Mouse (Mus musculus) midbrain, postnatal 0 days (tissue): ENCODE results near the gene Arhgef18. TPM values are rescaled to one million over a fixed set of nuclear protein-coding genes. Genes with fewer than 3 reads are reported as not detected.
A peak's percentile ranks its signal among the peaks of the same experiment; 100 is the strongest.

ENCODE experiments used
- ATAC-seq: fragments of 200-750 bp; cut with Nextera tagmentation; 2 replicates; pipeline ENCODE4 v1.8.0; 2017; ENCODE audit warnings: moderate number of reproducible peaks, mild to moderate bottlenecking, moderate TSS enrichment, moderate library complexity; ENCODE audit not compliant: low FRiP score
- DNase-seq: peaks from one replicate; pipeline ENCODE4 v3.0.0-alpha.2; 2015; ENCODE audit warnings: low spot score
- H3K27ac ChIP-seq: fragments of 300-500 bp; sonication (generic); 2 replicates; pipeline ENCODE4 v1.5.1; 2014; ENCODE audit warnings: low read depth, mild to moderate bottlenecking, low read length, mixed read lengths
- H3K27me3 ChIP-seq: fragments of 300-500 bp; sonication (generic); 2 replicates; pipeline ENCODE4 v1.6.1; 2014; ENCODE audit warnings: low read length, control low read depth, mixed read lengths; ENCODE audit not compliant: insufficient read depth
- H3K36me3 ChIP-seq: fragments of 300-500 bp; sonication (generic); 2 replicates; pipeline ENCODE4 v1.6.1; 2014; ENCODE audit warnings: low read length, control low read depth, mixed read lengths; ENCODE audit not compliant: insufficient read depth
- H3K4me1 ChIP-seq: fragments of 300-500 bp; sonication (generic); 2 replicates; pipeline ENCODE4 v1.6.1; 2014; ENCODE audit warnings: mild to moderate bottlenecking, control low read depth, antibody characterized with exemption, low read length, mixed read lengths; ENCODE audit not compliant: insufficient read depth
- H3K4me2 ChIP-seq: fragments of 300-500 bp; sonication (generic); 2 replicates; pipeline ENCODE4 v1.6.1; 2014; ENCODE audit warnings: low read depth, mild to moderate bottlenecking, low read length, mixed read lengths; ENCODE audit not compliant: poor library complexity, severe bottlenecking
- H3K4me3 ChIP-seq: fragments of 300-500 bp; sonication (generic); 2 replicates; pipeline ENCODE4 v1.5.1; 2014; ENCODE audit warnings: low read depth, mild to moderate bottlenecking, low read length, moderate library complexity
- H3K9ac ChIP-seq: fragments of 300-500 bp; sonication (generic); replicated peaks from 2 replicates; pipeline ENCODE4 v1.6.1; 2014; ENCODE audit warnings: mild to moderate bottlenecking, low read length, moderate library complexity, mixed read lengths; ENCODE audit not compliant: poor library complexity, severe bottlenecking
- H3K9me3 ChIP-seq: fragments of 300-500 bp; sonication (generic); 2 replicates; pipeline ENCODE4 v1.6.1; 2016; ENCODE audit warnings: low read length, control low read depth
- CTCF ChIP-seq: IDR thresholded peaks from 2 replicates; pipeline ENCODE4 v1.5.1; 2016; ENCODE audit warnings: antibody characterized with exemption, mild to moderate bottlenecking
- WGBS: fragments of 180-500 bp; shearing (Covaris S2); extraction: QIAGEN DNeasy Blood & Tissue Kit; methylation state at CpG from one replicate; pipeline ENCODE4 v1.1.7; 2014; 5-methylcytosine and 5-hydroxymethylcytosine counted together
- polyA plus RNA-seq: library from polyadenylated mRNA; unstranded; fragments of >200 nt; fragmentation: Nextera tagmentation; extraction: Ambion mirVana; gene quantifications from 2 replicates; pipeline ENCODE4 v1.2.1, GENCODE M21; 2015
- total RNA-seq: library from RNA; depleted of rRNA; stranded (reverse); fragments of >200 nt; gene quantifications from 2 replicates; pipeline ENCODE4 v1.2.3, GENCODE M21; 2014

Gene Arhgef18
- total and polyA plus RNA-seq, 2 experiments from 2014 or later = 6.8 to 34.3 TPM

DNA sequence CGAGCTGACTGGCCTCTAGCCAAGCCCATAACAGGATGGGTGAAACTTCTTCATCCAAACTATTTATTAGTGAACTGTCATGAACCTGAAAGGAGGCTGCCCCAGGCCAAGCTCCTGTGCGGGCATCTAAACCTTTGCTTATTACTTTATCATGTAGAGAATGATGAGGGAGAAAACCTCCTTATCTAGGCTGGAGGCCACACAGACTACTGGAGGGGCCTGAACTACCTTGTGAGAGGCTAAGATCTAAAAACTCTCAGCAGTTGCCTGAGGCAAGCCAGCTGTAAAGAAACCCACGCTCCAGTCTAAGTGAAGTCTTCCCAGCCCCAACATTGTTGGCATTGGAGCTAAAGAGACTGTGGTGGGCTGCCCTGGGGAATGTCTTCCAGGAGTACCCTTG lies 14.6 kb downstream of the Arhgef18 start:
- no peaks in the 10 kb centered on the region for H3K36me3 ChIP-seq
- H3K4me2 ChIP-seq = no peak overlapping the region
- ATAC-seq (no peak), DNase-seq (no peak)
- no peak overlapping the region for H3K9ac ChIP-seq
- no peaks in the 10 kb centered on the region for H3K4me1 ChIP-seq
- H3K27ac ChIP-seq = no peak overlapping the region
- TF ChIP-seq CTCF = no peak
- 87% methylated on average over 3 of the region's 3 CpGs for WGBS
- H3K9me3 ChIP-seq = no peaks in the 10 kb centered on the region
- no peak overlapping the region for H3K4me3 ChIP-seq
- H3K27me3 ChIP-seq = no peaks in the 10 kb centered on the region

DNA sequence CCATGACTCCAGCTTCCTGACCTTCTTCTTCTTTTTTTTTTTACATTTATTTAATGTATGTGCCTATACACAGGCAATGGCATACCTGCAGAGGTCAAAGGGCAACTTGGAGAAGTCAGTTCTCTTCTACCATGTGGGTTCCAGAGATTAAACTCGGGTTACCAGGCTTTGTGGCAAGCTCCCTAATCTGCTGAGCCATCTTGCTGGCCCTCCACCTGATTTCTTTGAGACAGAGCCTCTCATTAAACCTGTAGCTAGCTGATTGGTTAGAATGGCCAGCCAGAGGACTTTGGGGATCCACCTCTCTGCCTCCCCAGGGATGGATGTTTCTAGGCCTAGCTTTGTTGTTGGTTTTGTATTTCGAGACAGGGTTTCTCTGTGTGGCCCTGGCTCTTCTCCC lies 18.3 kb downstream of the Arhgef18 start:
- DNase-seq (no peak), ATAC-seq (no peak)
- 83% methylated on average over 2 of the region's 2 CpGs for whole genome bisulfite sequencing

DNA sequence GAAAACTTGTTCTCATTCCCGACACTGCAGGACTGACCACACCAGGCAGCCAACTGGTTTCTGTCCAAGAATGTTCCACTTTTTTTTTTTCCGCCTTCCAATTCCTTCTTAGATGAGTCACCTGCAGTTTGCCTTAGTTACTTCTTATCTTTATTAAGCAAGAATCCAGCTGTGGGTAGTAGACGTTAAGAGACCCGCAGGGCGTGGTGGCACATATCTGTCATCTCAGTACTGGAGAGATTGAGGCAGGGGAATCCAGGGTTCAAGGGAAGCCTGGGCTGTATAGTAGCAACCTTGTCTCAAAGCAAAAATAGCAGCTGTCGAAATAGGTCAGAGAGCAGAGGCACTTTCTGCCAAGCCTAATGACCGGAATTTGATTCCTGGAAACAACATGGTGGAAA lies 19.1 kb downstream of the Arhgef18 start:
- no peak overlapping the region for H3K4me2 ChIP-seq
- 90% methylated on average over 7 of the region's 7 CpGs for WGBS
- no peak for TF ChIP-seq CTCF
- H3K4me3 ChIP-seq = no peak overlapping the region
- no peaks in the 10 kb centered on the region for H3K36me3 ChIP-seq
- H3K27ac ChIP-seq = no peak overlapping the region
- H3K9ac ChIP-seq = no peak overlapping the region
- no peaks in the 10 kb centered on the region for H3K27me3 ChIP-seq
- no peak for ATAC-seq
- H3K9me3 ChIP-seq = no peaks in the 10 kb centered on the region
- DNase-seq = no peak
- peaks cover under 1% of the 10 kb centered on the region; the same call in 1 of the 2 replicates for H3K4me1 ChIP-seq

More for the DNA sequence above, 18.3 kb downstream of the Arhgef18 start:
- Histone ChIP-seq H3K27me3 (no peaks in the 10 kb centered on the region), H3K9me3 (no peaks in the 10 kb centered on the region), H3K36me3 (no peaks in the 10 kb centered on the region), H3K4me3 (no peak overlapping the region), H3K27ac (no peak overlapping the region), H3K4me2 (no peak overlapping the region), H3K9ac (no peak overlapping the region), H3K4me1 (no peaks in the 10 kb centered on the region)
- TF ChIP-seq CTCF = no peak

DNA sequence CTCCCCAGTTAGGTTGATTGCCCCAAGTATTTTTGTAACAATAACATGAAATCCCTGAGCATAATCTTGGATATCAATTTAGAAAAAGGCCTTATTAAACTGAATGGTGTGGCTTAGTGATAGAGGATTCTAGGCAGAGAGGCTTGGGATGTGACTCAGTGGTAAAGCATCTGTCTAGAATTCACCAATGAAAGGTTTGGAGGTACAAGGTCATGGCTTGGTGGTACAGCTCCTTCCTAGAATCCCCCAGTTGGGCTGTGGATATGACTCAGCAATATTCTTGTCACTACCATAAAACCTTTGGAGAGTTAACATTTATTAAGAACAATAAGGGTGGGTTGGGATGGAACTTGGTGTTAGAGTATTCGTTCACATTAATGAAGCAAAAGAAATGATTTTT lies 20.0 kb downstream of the Arhgef18 start:
- Histone ChIP-seq H3K36me3 (no peaks in the 10 kb centered on the region), H3K27me3 (no peaks in the 10 kb centered on the region), H3K4me1 (peaks cover 2% of the 10 kb centered on the region; the same call in 1 of the 2 replicates), H3K27ac (no peak overlapping the region), H3K9ac (no peak overlapping the region), H3K4me2 (no peak overlapping the region), H3K9me3 (no peaks in the 10 kb centered on the region), H3K4me3 (no peak overlapping the region)
- no peak for TF ChIP-seq CTCF
- ATAC-seq (no peak), DNase-seq (no peak)
- WGBS = 94% methylated on average over 1 of the region's 1 CpGs

DNA sequence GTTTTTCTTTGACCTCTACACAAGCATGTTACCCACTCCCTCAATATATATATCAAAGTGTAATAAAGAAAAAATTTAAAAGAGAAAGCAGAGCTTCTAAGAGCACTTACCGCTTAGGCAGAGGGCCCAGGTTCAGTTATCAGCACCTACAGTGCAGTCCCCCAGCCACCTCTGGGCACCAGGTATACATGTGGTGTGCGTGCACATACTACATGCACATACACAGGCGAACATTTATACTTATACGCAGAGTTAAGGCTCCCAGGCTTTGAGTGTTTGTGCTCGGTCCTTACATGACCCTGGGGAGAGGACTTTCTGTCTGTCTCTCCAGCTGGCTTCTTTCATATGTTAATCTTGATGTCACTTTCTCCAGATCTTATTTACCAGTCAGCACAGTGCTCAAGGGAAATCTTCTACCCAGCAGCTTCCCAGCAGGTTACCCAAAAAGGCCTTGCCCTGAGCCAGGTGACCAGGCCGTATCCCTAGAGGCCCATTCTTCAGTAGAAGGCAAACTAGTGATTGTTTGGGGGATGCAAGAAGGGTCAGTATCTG lies 21.9 kb downstream of the Arhgef18 start:
- Histone ChIP-seq H3K27ac (no peak overlapping the region), H3K9me3 (no peaks in the 10 kb centered on the region), H3K27me3 (no peaks in the 10 kb centered on the region), H3K36me3 (no peaks in the 10 kb centered on the region), H3K4me1 (peaks cover 2% of the 10 kb centered on the region; the same call in 1 of the 2 replicates), H3K4me2 (no peak overlapping the region), H3K9ac (no peak overlapping the region), H3K4me3 (no peak overlapping the region)
- 34% methylated on average over 6 of the region's 6 CpGs for WGBS
- DNase-seq = no peak
- ATAC-seq = no peak
- no peak for TF ChIP-seq CTCF

DNA sequence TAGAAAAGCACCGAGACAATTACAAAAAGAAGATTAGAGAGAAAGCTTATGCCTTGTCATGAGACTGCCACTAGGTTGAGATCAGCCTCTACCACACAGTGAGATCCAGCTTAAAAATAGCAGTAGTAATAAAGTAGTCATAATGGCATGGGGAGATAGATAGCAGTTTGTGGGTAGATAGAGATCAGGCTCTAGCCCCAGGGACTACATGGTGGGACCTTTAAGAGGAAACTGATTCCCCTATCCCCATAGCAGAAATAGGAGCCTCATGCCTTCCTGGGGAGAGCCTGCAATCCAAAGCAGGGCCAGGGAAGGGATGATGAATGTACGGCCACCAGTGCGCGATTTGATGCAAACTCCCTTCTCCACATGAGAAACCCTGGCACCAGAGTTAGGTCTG lies 22.5 kb downstream of the Arhgef18 start:
- no peak for ATAC-seq
- Histone ChIP-seq H3K4me1 (peaks cover 2% of the 10 kb centered on the region; the same call in 1 of the 2 replicates), H3K27me3 (no peaks in the 10 kb centered on the region), H3K27ac (no peak overlapping the region), H3K9ac (no peak overlapping the region), H3K36me3 (no peaks in the 10 kb centered on the region), H3K9me3 (no peaks in the 10 kb centered on the region), H3K4me2 (no peak overlapping the region), H3K4me3 (no peak overlapping the region)
- DNase-seq = no peak
- WGBS = 50% methylated on average over 4 of the region's 4 CpGs
- TF ChIP-seq CTCF = peak; percentile 12; the same call in 1 of the 2 replicates
